Mouse (Mus musculus): ENCODE results near the gene Pkd1l2. TPM values are rescaled to one million over a fixed set of nuclear protein-coding genes. Genes with fewer than 3 reads are reported as not detected.

Pkd1l2 gene
- polyA plus RNA-seq, 2 experiments = not detected

GRCm38 (mm10) chr8:117061180-117061880, 20.9 kb downstream of the Pkd1l2 start:
- DNase-seq (ENCODE audit: low read depth in 3 of 3, low spot score in 3 of 3) = no peak
- H3K36me3 ChIP-seq (replicated peaks; ENCODE audit: control insufficient read depth, insufficient read depth, low read depth) = no peaks in the 10 kb centered on the region
- H3K4me1 ChIP-seq (replicated peaks; ENCODE audit: control insufficient read depth in 2 of 2, insufficient read depth in 2 of 2, low read length in 1 of 2) = no peaks in the 10 kb centered on the region
- H3K9me3 ChIP-seq (ENCODE audit: control insufficient read depth, low read length) = no peaks in the 10 kb centered on the region
- no peak for ATAC-seq (ENCODE audit: insufficient read depth)
- no peak overlapping the region for H3K27ac ChIP-seq
- WGBS (ENCODE audit: insufficient replicate concordance) = 52% methylated on average over 13 of the region's 13 CpGs
- H3K4me3 ChIP-seq (ENCODE audit: insufficient read depth in 1 of 2, low read depth in 2 of 2, low read length in 2 of 2) = no peak overlapping the region
- no peaks in the 10 kb centered on the region for H3K27me3 ChIP-seq (ENCODE audit: control insufficient read depth, insufficient read depth, low read length)
- H3K4me2 ChIP-seq (ENCODE audit: low read depth) = no peak overlapping the region
- H3K9ac ChIP-seq (replicated peaks) = no peak overlapping the region
- TF ChIP-seq CTCF (IDR thresholded peaks at IDR 0.05; ENCODE audit: low read depth) (no peak), EP300 (IDR thresholded peaks at IDR 0.05; ENCODE audit: low read depth) (no peak)

DNA sequence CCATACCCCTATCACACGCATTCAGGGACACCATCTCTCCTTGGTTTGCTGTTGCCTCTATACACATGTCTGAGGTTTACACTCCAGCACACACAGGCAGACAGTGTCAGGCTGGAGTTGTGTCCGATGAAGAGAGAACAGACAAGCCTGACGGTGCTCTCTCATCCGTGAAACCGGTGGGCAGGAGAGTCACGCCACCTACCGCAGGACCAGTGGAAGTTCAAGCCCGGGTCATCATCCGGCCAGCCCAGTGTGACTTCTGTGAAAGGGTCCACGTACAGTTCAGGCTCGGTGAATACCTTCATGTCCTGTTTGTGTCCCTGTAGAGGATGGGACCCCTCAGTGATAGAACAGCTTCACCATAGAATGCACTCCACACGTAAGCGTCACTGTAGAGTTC, 21.9 kb downstream of the Pkd1l2 start:
- Histone ChIP-seq H3K4me2 (ENCODE audit: low read depth) (no peak overlapping the region), H3K27ac (no peak overlapping the region), H3K9me3 (ENCODE audit: control insufficient read depth, low read length) (no peaks in the 10 kb centered on the region), H3K9ac (replicated peaks) (no peak overlapping the region), H3K4me1 (replicated peaks; ENCODE audit: control insufficient read depth in 2 of 2, insufficient read depth in 2 of 2, low read length in 1 of 2) (peaks cover 0 to 1% of the 10 kb centered on the region in 2 experiments; a peak in 2 of 4 replicates), H3K4me3 (ENCODE audit: insufficient read depth in 1 of 2, low read depth in 2 of 2, low read length in 2 of 2) (no peak overlapping the region), H3K36me3 (replicated peaks; ENCODE audit: control insufficient read depth, insufficient read depth, low read depth) (no peaks in the 10 kb centered on the region), H3K27me3 (ENCODE audit: control insufficient read depth, insufficient read depth, low read length) (no peaks in the 10 kb centered on the region)
- ATAC-seq (ENCODE audit: insufficient read depth) (no peak), DNase-seq (ENCODE audit: low read depth in 3 of 3, low spot score in 3 of 3) (no peak)
- TF ChIP-seq EP300 (IDR thresholded peaks at IDR 0.05; ENCODE audit: low read depth) (no peak), CTCF (IDR thresholded peaks at IDR 0.05; ENCODE audit: low read depth) (peak; percentile 31; the same call in 1 of the 2 replicates)
- WGBS (ENCODE audit: insufficient replicate concordance) = 64% methylated on average over 13 of the region's 13 CpGs

DNA sequence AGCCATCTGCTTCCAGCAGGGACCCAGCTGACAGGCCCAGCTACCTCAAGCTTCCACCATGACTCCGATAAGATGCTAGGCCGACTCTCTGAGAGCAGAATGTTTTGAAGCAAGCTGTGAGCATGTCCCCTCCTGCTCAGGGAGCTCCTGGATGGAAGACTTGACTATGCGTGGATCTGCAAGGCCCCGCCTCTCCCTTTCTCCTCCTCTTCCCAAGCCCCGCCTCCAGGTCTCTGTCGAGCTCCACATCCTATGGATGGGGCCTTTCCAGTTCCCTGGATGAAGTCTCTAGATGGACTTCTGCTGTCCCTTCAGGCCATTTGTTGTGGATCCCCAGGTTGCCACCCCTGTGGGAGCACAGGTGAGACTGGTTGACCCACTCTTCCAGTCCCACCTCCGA, 23.2 kb downstream of the Pkd1l2 start:
- H3K36me3 ChIP-seq (replicated peaks; ENCODE audit: control insufficient read depth, insufficient read depth, low read depth) = no peaks in the 10 kb centered on the region
- H3K27me3 ChIP-seq (ENCODE audit: control insufficient read depth, insufficient read depth, low read length) = no peaks in the 10 kb centered on the region
- no peaks in the 10 kb centered on the region for H3K9me3 ChIP-seq (ENCODE audit: control insufficient read depth, low read length)
- no peak overlapping the region for H3K4me2 ChIP-seq (ENCODE audit: low read depth)
- ATAC-seq (ENCODE audit: insufficient read depth) = no peak
- H3K4me1 ChIP-seq (replicated peaks; ENCODE audit: control insufficient read depth in 2 of 2, insufficient read depth in 2 of 2, low read length in 1 of 2) = peaks cover 0 to 5% of the 10 kb centered on the region in 2 experiments; a peak in 2 of 4 replicates
- no peak overlapping the region for H3K27ac ChIP-seq
- DNase-seq (ENCODE audit: low read depth in 3 of 3, low spot score in 3 of 3) = no peak
- no peak overlapping the region for H3K9ac ChIP-seq (replicated peaks)
- TF ChIP-seq CTCF (IDR thresholded peaks at IDR 0.05; ENCODE audit: low read depth) = no peak
- TF ChIP-seq EP300 (IDR thresholded peaks at IDR 0.05; ENCODE audit: low read depth) = no peak
- no peak overlapping the region for H3K4me3 ChIP-seq (ENCODE audit: insufficient read depth in 1 of 2, low read depth in 2 of 2, low read length in 2 of 2)
- WGBS (ENCODE audit: insufficient replicate concordance) = 63% methylated on average over 7 of the region's 7 CpGs

DNA sequence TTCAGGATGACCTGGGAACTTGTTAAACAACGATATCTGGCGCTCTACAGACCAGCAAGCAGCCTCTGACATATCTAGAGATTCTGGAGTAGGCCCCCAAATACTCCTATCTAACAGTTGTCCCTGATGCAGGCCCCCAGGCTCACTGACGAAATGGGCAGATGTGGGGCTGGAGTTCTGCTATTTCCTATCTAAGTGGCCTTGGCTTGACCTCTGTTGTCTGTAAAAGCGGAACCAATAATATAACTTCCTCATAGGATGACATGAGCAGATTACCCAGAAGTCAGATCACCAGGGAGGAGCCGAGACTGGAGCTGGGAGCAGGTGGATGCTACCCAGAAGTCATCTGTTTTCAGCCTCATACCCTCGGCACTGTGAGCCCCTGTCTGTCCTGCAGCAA, 27.2 kb downstream of the Pkd1l2 start:
- Histone ChIP-seq H3K4me3 (ENCODE audit: insufficient read depth in 1 of 2, low read depth in 2 of 2, low read length in 2 of 2) (no peak overlapping the region), H3K27me3 (ENCODE audit: control insufficient read depth, insufficient read depth, low read length) (no peaks in the 10 kb centered on the region), H3K9ac (replicated peaks) (no peak overlapping the region), H3K4me2 (ENCODE audit: low read depth) (no peak overlapping the region), H3K27ac (no peak overlapping the region), H3K9me3 (ENCODE audit: control insufficient read depth, low read length) (no peaks in the 10 kb centered on the region), H3K36me3 (replicated peaks; ENCODE audit: control insufficient read depth, insufficient read depth, low read depth) (no peaks in the 10 kb centered on the region), H3K4me1 (replicated peaks; ENCODE audit: control insufficient read depth in 2 of 2, insufficient read depth in 2 of 2, low read length in 1 of 2) (peaks cover 0 to 7% of the 10 kb centered on the region in 2 experiments; a peak in 2 of 4 replicates)
- no peak for ATAC-seq (ENCODE audit: insufficient read depth)
- DNase-seq (ENCODE audit: low read depth in 3 of 3, low spot score in 3 of 3) = no peak
- no peak for TF ChIP-seq EP300 (IDR thresholded peaks at IDR 0.05; ENCODE audit: low read depth)
- no peak for TF ChIP-seq CTCF (IDR thresholded peaks at IDR 0.05; ENCODE audit: low read depth)
- 11% methylated on average over 6 of the region's 6 CpGs for WGBS (ENCODE audit: insufficient replicate concordance)

DNA sequence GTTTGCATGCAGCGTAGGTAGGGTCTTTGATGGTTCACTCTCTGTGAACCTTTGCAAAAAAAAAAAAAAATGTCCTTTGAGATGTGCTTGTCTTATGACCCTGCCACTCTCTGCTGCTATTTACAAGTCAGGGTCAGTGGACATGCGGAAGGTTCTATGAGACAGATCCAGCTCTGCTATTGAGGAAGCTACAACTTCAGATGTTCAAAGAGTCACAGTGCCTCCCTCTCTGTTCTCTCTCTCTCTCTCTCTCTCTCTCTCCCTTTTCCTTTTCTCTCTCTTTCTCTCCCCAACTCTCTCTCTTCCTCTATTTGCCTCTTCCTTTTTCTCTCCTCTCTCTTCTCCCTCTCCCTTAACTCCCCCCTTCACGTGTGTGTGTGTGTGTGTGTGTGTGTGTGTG, 28.1 kb downstream of the Pkd1l2 start:
- DNase-seq (ENCODE audit: low read depth in 3 of 3, low spot score in 3 of 3) (no peak), ATAC-seq (ENCODE audit: insufficient read depth) (no peak)
- WGBS (ENCODE audit: insufficient replicate concordance) = 64% methylated on average over 3 of the region's 3 CpGs
- Histone ChIP-seq H3K27ac (no peak overlapping the region), H3K4me3 (ENCODE audit: insufficient read depth in 1 of 2, low read depth in 2 of 2, low read length in 2 of 2) (no peak overlapping the region), H3K9ac (replicated peaks) (no peak overlapping the region), H3K36me3 (replicated peaks; ENCODE audit: control insufficient read depth, insufficient read depth, low read depth) (no peaks in the 10 kb centered on the region), H3K4me2 (ENCODE audit: low read depth) (no peak overlapping the region), H3K4me1 (replicated peaks; ENCODE audit: control insufficient read depth in 2 of 2, insufficient read depth in 2 of 2, low read length in 1 of 2) (peaks cover 0 to 7% of the 10 kb centered on the region in 2 experiments; a peak in 2 of 4 replicates), H3K27me3 (ENCODE audit: control insufficient read depth, insufficient read depth, low read length) (no peaks in the 10 kb centered on the region), H3K9me3 (ENCODE audit: control insufficient read depth, low read length) (no peaks in the 10 kb centered on the region)
- TF ChIP-seq EP300 (IDR thresholded peaks at IDR 0.05; ENCODE audit: low read depth) = no peak
- TF ChIP-seq CTCF (IDR thresholded peaks at IDR 0.05; ENCODE audit: low read depth) = no peak
